Mouse (Mus musculus) thymus, adult 2 months (tissue): Measurements from ENCODE around the gene Ifit1bl1. TPM values are rescaled to one million over a fixed set of nuclear protein-coding genes. Genes with fewer than 3 reads are reported as not detected.
"Not testable (repeated sequence)": the region's sequence is repeated elsewhere in the genome, so short reads cannot be mapped to it uniquely, and the experiment has no call there.

Source experiments
- DNase-seq: peaks from one replicate; pipeline ENCODE4 v3.0.0; 2021
- H3K27ac ChIP-seq: fragments of 200-500 bp; 2 replicates; pipeline ENCODE4 v1.5.1; 2012; ENCODE audit warnings: low read length, control low read depth; ENCODE audit not compliant: control insufficient read depth, insufficient read depth
- H3K27me3 ChIP-seq: fragments of 200-500 bp; 2 replicates; pipeline ENCODE4 v1.6.1; 2012; ENCODE audit warnings: mild to moderate bottlenecking, low read length, moderate library complexity, mixed read lengths; ENCODE audit not compliant: control insufficient read depth, insufficient read depth
- H3K36me3 ChIP-seq: fragments of 200-500 bp; 2 replicates; pipeline ENCODE4 v1.6.1; 2012; ENCODE audit warnings: mild to moderate bottlenecking, low read length, moderate library complexity; ENCODE audit not compliant: control insufficient read depth, insufficient read depth
- H3K4me1 ChIP-seq: fragments of 200-500 bp; replicated peaks from 2 replicates; pipeline ENCODE4 v1.6.1; 2012; ENCODE audit warnings: low read length; ENCODE audit not compliant: control insufficient read depth, insufficient read depth
- H3K4me3 ChIP-seq: fragments of 200-500 bp; 2 replicates; pipeline ENCODE4 v1.5.1; 2012; ENCODE audit warnings: mild to moderate bottlenecking, low read length, control low read depth, moderate library complexity; ENCODE audit not compliant: control insufficient read depth, insufficient read depth
- CTCF ChIP-seq: fragments of 200-500 bp; IDR thresholded peaks from 2 replicates; pipeline ENCODE4 v1.5.1; 2012; ENCODE audit warnings: mild to moderate bottlenecking, control low read depth, low read length, moderate library complexity, borderline replicate concordance; ENCODE audit not compliant: control insufficient read depth, poor library complexity, insufficient read depth; ENCODE audit errors: extremely low read depth
- POLR2A ChIP-seq: fragments of 200-500 bp; IDR thresholded peaks from 2 replicates; pipeline ENCODE4 v1.6.1; 2012; ENCODE audit warnings: mild to moderate bottlenecking, low read length, control low read depth, moderate library complexity; ENCODE audit not compliant: control insufficient read depth, poor library complexity, insufficient read depth; ENCODE audit errors: extremely low read depth
- WGBS: fragments of 180-500 bp; shearing (Covaris S2); methylation state at CpG from one replicate; pipeline ENCODE4 v1.1.7; 2018; 5-methylcytosine and 5-hydroxymethylcytosine counted together
- polyA plus RNA-seq: library from polyadenylated mRNA; depleted of rRNA; stranded (reverse); fragments of >200 nt; gene quantifications from 2 replicates; pipeline ENCODE4 v1.2.3, GENCODE M21; 2012

Ifit1bl1 gene
- polyA plus RNA-seq, 1 experiment, result 1.6 TPM

DNA sequence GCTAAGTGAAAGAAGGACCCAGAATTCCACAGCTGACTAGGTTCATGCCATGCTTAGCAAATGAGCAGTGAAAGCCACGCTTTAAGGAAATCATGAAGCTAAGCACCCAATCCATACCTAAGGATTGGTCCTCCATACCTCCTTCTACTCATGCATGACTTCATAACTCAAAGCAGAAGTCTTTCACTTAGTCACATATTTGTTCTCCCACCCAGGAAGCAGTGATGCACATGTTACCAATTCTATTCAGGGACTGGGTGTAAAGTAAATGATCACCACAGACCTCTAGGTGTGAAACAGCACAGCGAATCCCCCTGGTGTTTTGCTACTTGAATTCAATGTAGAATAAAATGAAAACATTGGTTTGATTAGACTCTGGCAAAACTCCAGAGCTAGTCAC is 19.1 kb downstream of the Ifit1bl1 start:
- H3K27ac ChIP-seq, H3K4me1 ChIP-seq, H3K27me3 ChIP-seq, H3K36me3 ChIP-seq, H3K4me3 ChIP-seq, DNase-seq: not testable (repeated sequence)
- WGBS, result 87% methylated on average over 2 of the region's 2 CpGs

GRCm38 (mm10) chr19:34577121-34577520 is 24.6 kb downstream of the Ifit1bl1 start:
- 85% methylated on average over 1 of the region's 1 CpGs for WGBS
- no peaks in the 10 kb centered on the region for H3K27me3 ChIP-seq
- no peaks in the 10 kb centered on the region for H3K4me1 ChIP-seq
- no peak overlapping the region for H3K27ac ChIP-seq
- H3K36me3 ChIP-seq, result peaks cover 23% of the 10 kb centered on the region
- DNase-seq, result no peak
- no peak overlapping the region for H3K4me3 ChIP-seq
- TF ChIP-seq POLR2A (no peak), CTCF (no peak)

DNA sequence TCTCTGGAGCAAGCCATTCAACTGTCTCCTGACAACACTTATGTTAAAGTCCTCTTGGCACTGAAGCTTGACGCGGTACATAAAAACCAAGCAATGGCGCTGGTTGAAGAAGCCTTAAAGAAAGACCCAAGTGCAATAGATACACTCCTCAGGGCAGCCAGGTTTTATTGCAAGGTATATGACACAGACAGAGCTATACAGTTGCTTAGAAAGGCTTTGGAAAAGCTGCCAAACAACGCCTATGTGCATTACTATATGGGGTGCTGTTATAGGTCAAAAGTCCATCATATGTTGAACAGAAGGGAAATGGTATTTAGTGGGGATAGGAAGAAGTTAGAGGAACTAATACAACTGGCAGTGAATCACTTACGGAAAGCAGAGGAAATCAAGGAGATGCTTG is 28.1 kb downstream of the Ifit1bl1 start:
- WGBS, result 97% methylated on average over 5 of the region's 5 CpGs
- TF ChIP-seq POLR2A (no peak), CTCF (no peak)

DNA sequence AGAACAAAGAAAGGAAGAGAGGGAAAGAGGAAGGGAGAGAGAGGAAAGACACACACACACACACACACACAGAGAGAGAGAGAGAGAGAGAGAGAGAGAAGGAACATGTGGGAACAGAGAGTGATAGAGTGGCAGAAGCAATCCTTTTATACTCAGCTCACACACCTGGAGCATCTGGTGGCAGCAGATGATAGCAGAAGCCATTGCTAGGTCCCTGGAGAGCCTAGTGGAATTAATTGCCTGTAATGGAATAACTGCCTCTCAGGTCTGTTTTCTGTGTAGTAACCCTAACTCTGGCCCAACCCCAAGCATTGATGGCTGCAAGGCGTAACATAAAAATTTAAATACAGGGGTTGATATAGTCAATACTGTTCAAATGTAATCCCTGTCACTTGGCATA is 30.7 kb downstream of the Ifit1bl1 start:
- Histone ChIP-seq H3K4me1 (peaks cover 5% of the 10 kb centered on the region; the same call in 1 of the 2 replicates), H3K27ac (no peak overlapping the region; the same call in 1 of the 2 replicates), H3K27me3 (no peaks in the 10 kb centered on the region), H3K4me3 (no peak overlapping the region), H3K36me3 (peaks cover 23% of the 10 kb centered on the region)
- 95% methylated on average over 1 of the region's 1 CpGs for WGBS
- DNase-seq, result no peak
- TF ChIP-seq POLR2A, result no peak
- no peak for TF ChIP-seq CTCF

More for the DNA sequence above, 28.1 kb downstream of the Ifit1bl1 start:
- H3K36me3 ChIP-seq, result peaks cover 23% of the 10 kb centered on the region
- DNase-seq, result no peak
- H3K4me1 ChIP-seq, result peaks cover 5% of the 10 kb centered on the region; the same call in 1 of the 2 replicates
- H3K27ac ChIP-seq, result no peak overlapping the region
- no peak overlapping the region for H3K4me3 ChIP-seq
- H3K27me3 ChIP-seq, result no peaks in the 10 kb centered on the region

- DNase-seq, result no peak
- Histone ChIP-seq H3K36me3 (peaks cover 19% of the 10 kb centered on the region), H3K4me1 (peaks cover 5% of the 10 kb centered on the region; the same call in 1 of the 2 replicates), H3K27ac (no peak overlapping the region; the same call in 1 of the 2 replicates), H3K27me3 (no peaks in the 10 kb centered on the region), H3K4me3 (no peak overlapping the region)
- 66% methylated on average over 4 of the region's 4 CpGs for WGBS
- TF ChIP-seq CTCF (no peak), POLR2A (no peak)
Measured at GRCm38 (mm10) chr19:34569896-34570476, 31.8 kb downstream of the Ifit1bl1 start.

- TF ChIP-seq CTCF (no peak), POLR2A (no peak)
- no peak overlapping the region for H3K4me3 ChIP-seq
- 97% methylated on average over 7 of the region's 7 CpGs for WGBS
- H3K4me1 ChIP-seq, result peaks cover 5% of the 10 kb centered on the region; the same call in 1 of the 2 replicates
- no peaks in the 10 kb centered on the region for H3K27me3 ChIP-seq
- H3K27ac ChIP-seq, result no peak overlapping the region
- peaks cover 14% of the 10 kb centered on the region for H3K36me3 ChIP-seq
- no peak for DNase-seq
Measured at GRCm38 (mm10) chr19:34568988-34569895, 32.5 kb downstream of the Ifit1bl1 start.

DNA sequence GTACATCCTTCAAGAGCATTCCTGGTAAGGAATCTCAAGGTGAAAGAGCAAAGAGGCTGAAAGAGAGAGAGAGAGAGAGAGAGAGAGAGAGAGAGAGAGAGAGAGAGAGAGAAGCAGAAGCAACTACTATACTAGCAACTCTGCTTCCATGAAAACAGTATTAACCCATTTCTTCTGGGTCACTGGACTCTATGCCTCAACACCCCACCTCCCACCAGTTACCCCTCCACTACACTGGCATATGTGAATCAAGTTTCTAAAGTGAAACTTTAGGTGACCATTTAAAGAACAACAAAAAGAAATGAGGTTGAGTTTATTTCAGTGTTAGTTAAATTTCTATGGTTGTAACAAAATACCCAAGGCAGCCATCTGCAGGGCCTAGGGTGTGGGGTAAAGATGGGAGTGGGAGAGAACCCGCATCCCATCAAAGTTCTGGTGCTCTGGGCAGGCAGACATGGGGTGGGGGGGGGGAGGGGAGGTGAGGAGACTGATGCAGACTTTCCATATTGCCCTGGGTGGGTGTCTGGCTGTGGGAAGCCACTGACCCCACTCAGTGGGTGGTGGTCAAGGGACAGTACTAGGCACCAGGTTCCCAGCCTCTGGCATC is 35.5 kb downstream of the Ifit1bl1 start:
- H3K4me1 ChIP-seq, result peaks cover 5% of the 10 kb centered on the region

More for the DNA sequence above, 35.5 kb downstream of the Ifit1bl1 start:
- WGBS, result 96% methylated on average over 1 of the region's 1 CpGs
- DNase-seq, result no peak
- Histone ChIP-seq H3K27ac (no peak overlapping the region), H3K4me3 (no peak overlapping the region), H3K36me3 (no peaks in the 10 kb centered on the region), H3K27me3 (no peaks in the 10 kb centered on the region)
- TF ChIP-seq POLR2A, result no peak
- TF ChIP-seq CTCF, result no peak
